Mouse (Mus musculus): ENCODE results near the gene Pan3.

- peak; percentile 13; the same call in 1 of the 2 replicates for TF ChIP-seq CTCF (IDR thresholded peaks at IDR 0.05)
- TF ChIP-seq POLR2A (IDR thresholded peaks at IDR 0.05; ENCODE audit: insufficient read depth, low read depth, low read length): no peak
Measured at GRCm38 (mm10) chr5:147566335-147566734, 136.4 kb downstream of the Pan3 start.

All from heart, adult 2 months (tissue).